Mouse (Mus musculus): Measurements from ENCODE around the gene Lrfn2.

Lrfn2 gene

DNA sequence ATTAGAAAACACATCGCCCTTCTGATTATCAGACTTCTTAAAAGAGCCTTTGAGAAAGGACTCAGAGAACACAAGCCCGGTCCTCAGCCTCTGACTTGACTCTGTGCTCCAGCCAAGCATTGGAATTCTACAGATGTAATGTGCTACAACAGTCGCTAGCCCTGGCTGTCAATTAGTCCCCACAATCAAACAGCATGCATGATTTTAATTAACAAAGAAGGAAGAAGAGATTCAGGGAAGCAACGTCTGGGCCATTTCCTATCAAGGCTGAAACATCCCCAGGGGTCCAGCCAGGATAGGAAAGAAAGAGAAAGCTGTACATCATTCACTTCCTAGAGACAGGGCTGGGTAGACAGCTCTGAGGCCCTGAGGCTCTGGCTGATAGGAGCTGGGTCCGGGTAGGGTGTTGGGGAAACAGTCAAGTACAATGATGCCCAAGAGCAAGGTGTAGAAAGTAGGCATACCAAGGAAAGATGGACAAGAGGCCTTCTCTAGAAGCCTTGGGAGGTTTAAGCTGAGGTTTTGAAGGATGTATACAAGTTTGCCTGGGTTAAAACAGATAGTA is 101.6 kb downstream of the Lrfn2 start:
- DNase-seq (ENCODE audit: low spot score in 2 of 2): no peak

- DNase-seq (ENCODE audit: low spot score in 2 of 2): no peak
Measured at GRCm38 (mm10) chr17:49035052-49035451, 102.9 kb downstream of the Lrfn2 start.

DNA sequence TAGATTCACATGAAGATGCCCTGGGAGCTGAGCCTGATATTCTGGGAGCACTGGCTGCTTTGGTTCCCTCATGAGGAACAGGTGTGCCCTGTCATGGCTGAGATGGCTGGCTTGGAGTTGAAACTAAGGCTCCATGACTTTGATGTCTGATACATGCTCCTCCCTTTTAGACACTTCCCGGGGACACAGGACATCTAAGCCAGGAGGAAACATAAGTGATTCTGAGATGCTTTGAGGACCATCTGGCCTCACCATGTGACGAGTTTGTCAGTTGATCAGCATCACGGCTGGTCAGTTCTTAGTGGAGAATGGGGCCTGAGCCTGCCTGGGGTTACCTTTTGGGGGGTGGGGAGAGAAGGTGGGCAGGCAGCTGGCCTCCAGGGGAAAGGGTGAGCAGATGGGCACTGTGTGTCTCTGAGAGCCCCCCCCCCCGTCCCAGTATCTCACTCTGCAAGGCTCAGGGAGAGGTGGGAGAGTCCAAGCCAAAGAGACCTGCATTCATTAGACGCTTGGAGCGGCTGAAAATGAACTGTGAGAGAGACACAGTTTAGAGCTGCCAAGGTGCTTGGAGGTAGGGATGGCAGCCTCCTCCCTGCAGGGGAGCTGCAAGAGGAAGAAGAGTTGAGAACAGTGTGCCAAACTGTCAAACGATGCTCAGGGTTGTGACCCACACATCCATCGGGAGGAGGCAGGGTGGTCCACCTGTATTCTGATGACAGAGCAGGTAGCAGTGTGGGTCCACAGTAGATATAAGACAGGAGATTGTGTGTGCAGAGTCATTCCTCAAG is 105.2 kb downstream of the Lrfn2 start:
- DNase-seq (ENCODE audit: low spot score in 2 of 2): no peak

DNA sequence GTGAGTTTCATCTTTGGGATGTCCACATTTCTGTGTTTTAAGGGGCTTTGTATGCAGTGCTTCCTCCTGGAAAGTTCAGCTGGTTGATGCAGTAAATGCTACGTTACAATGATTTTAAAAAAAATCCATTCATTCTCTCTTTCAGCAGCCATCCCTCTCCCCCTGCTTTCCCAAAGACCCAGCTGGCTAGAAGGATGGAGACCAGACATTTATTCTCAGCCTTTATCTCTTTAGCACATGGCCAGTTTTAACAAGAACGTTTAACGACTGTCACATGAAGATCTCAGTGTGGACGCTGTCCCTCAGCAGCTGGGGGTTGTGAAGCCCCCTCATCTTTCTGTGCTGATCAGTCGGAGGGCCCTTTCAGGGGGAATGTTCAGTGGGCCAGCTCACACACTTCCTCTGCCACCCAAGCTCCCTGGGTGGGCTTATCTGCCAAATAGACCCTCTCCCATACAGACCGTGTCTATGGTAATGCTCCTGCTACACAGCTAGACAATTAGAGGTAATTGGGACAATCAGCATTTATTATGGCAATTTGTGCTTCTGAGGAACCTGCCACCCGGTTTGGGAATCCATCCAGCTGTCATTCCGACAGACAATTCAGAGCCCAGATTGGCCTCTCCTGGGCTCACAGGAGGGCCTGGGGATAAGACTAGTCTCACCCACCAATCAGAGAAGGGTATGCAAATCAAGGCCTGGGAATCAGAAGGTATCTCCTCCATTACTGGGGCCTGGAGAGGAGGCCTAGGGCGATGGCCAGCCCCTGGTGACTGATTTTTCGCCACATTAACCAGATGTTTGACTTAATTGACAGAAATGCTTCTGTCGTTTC is 111.8 kb downstream of the Lrfn2 start:
- DNase-seq (ENCODE audit: low spot score in 2 of 2): no peak

DNA sequence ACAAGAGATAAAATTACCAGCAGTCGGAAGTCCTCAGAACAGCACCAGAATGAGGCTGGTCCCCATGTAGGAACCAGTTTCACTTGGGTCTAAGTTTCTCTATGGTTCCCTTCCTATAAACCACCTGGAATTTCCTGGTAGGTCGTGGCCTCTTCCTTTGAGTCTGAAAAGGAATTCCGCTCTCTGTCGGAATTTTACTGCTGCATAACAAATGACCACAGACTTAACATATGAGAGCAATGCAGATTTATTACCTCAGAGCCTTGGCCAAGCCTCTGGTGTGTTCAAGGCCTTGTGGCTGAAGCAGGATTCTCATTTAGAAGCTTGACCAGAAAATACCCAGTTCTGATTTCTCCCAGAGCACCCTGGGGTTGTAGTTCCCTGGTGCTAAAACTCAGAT is 115.7 kb downstream of the Lrfn2 start:
- DNase-seq (ENCODE audit: low spot score in 2 of 2): no peak

- no peak for DNase-seq (ENCODE audit: low spot score in 2 of 2)
Measured at GRCm38 (mm10) chr17:49051231-49051630, 119.1 kb downstream of the Lrfn2 start.

DNA sequence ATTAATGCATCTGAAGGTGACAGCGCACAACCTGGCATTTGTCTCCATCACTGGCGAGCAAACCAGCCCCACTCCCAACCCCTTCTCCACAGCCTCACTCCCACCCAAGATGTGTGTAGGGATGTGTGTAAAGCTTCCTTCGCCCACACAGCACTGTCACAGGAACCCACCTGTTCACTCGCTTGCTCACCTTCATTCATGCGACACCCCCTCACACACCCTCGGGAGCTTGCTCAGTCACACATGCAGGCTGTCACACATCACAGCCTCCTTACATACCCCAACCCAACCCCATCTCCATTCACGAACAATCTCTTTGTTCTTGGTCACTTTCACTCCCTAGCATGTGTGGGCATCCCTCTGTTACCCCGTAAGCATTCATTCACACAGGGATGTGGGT is 129.0 kb downstream of the Lrfn2 start:
- DNase-seq (ENCODE audit: low spot score in 2 of 2): no peak

GRCm38 (mm10) chr17:49063789-49064188 is 131.6 kb downstream of the Lrfn2 start:
- no peak for DNase-seq (ENCODE audit: low spot score in 2 of 2)

- no peak for DNase-seq (ENCODE audit: low spot score in 2 of 2)
Measured at GRCm38 (mm10) chr17:49064526-49064925, 132.3 kb downstream of the Lrfn2 start.

DNA sequence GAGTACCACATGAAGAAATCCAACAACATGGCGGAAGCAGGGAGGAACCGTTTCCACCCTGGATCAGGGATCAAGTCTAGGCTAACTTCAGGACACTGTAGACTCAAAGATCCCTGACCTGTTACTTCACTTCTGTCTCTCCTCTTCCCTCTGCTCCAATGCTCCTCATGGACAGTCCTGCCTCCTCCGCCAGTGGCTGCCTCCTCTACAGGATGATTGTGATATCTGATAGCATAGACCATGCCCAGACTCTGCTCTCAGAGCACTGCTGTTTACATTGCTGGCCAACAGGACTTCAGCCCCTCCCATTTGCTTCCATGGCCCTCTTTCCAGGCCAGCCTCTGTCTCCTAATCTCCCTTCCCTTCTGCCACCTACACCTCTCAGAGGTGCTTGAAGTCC is 132.9 kb downstream of the Lrfn2 start:
- DNase-seq (ENCODE audit: low spot score in 2 of 2): no peak

DNA sequence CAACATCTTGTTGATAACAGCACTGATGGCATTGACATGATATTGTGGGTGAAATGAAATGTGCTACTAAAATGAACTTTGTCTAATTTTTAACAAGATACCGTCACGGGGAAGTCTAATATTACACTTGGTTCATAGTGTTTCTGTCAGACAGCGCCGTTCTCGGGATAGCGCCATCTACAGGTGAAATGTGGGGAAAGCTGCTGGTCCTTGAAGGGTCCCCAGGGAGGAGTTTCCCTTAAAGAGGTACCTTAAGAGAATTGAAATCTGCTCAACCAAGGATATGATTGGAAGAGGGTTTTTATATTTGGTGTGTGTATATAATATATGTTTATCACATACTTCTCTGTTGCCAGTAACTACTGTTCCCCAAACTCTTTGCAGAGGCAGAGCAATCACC is 134.6 kb downstream of the Lrfn2 start:
- DNase-seq (ENCODE audit: low spot score in 2 of 2): no peak

DNA sequence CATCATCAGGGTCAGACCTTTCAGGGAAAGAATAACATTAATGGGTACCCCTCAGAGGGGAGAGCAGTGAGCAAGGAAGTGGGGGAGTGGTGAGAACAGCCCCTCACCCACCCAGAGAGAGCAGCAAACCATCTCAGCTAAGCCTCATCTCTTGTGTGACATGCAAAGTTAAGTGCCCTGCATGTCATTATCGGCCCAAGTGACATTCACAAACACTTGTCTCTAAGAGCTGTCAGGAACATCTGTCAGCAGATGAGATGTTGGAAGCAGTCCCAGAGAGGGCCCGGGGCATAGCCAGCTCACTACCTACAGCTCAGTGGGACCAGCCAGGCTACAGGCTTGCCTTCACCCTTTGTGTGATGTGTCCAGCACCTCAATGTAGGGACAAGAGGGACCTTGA is 146.0 kb downstream of the Lrfn2 start:
- DNase-seq (ENCODE audit: low spot score in 2 of 2): no peak

GRCm38 (mm10) chr17:49079647-49080046 is 147.5 kb downstream of the Lrfn2 start:
- DNase-seq (ENCODE audit: low spot score in 2 of 2): no peak

- no peak for DNase-seq (ENCODE audit: low spot score in 2 of 2)
Measured at GRCm38 (mm10) chr17:49083594-49084380, 151.6 kb downstream of the Lrfn2 start.

GRCm38 (mm10) chr17:49085111-49085510 is 152.9 kb downstream of the Lrfn2 start:
- DNase-seq (ENCODE audit: low spot score in 2 of 2): no peak

- no peak for DNase-seq (ENCODE audit: low spot score in 2 of 2)
Measured at GRCm38 (mm10) chr17:49096781-49097544, 164.8 kb downstream of the Lrfn2 start.

GRCm38 (mm10) chr17:49111399-49111798 is 179.2 kb downstream of the Lrfn2 start:
- DNase-seq (ENCODE audit: low spot score in 2 of 2): no peak

- no peak for DNase-seq (ENCODE audit: low spot score in 2 of 2)
Measured at GRCm38 (mm10) chr17:49111911-49112310, 179.7 kb downstream of the Lrfn2 start.

- no peak for DNase-seq (ENCODE audit: low spot score in 2 of 2)
Measured at GRCm38 (mm10) chr17:49113336-49113735, 181.2 kb downstream of the Lrfn2 start.

- DNase-seq (ENCODE audit: low spot score in 2 of 2): no peak
Measured at GRCm38 (mm10) chr17:49124166-49124565, 192.0 kb downstream of the Lrfn2 start.

- no peak for DNase-seq (ENCODE audit: low spot score in 2 of 2)
Measured at GRCm38 (mm10) chr17:49124642-49125041, 192.5 kb downstream of the Lrfn2 start.
